Mouse (Mus musculus) C2C12 (cell line): ENCODE results near the gene Corin.

Experiments used
- CTCF ChIP-seq: IDR thresholded peaks from one replicate; pipeline ENCODE4 v1.5.1; 2011; ENCODE audit not compliant: control insufficient read depth, insufficient read depth, insufficient read length
- MAX ChIP-seq: IDR thresholded peaks from one replicate; pipeline ENCODE4 v1.6.1; 2011; ENCODE audit warnings: mild to moderate bottlenecking, control low read depth
- MYOD1 ChIP-seq: IDR thresholded peaks from one replicate; pipeline ENCODE4 v1.6.1; 2011; ENCODE audit warnings: low read depth; ENCODE audit not compliant: control insufficient read depth, insufficient read length
- MYOG ChIP-seq: IDR thresholded peaks from one replicate; pipeline ENCODE4 v1.6.1; 2011; ENCODE audit not compliant: control insufficient read depth, insufficient read length; ENCODE audit errors: extremely low read depth
- USF1 ChIP-seq: IDR thresholded peaks from one replicate; pipeline ENCODE4 v1.6.1; 2011; ENCODE audit warnings: low read depth, mild to moderate bottlenecking, control low read depth, moderate library complexity

- TF ChIP-seq CTCF: no peak
- TF ChIP-seq MYOG: no peak
- TF ChIP-seq MAX: no peak
- TF ChIP-seq USF1: no peak
- TF ChIP-seq MYOD1: no peak
Observed at GRCm38 (mm10) chr5:72498271-72498670, 6.0 kb downstream of the Corin start.
